Mouse (Mus musculus): ENCODE data around the gene Rab8a. TPM values are rescaled to one million over a fixed set of nuclear protein-coding genes. Genes with fewer than 3 reads are reported as not detected.

The Rab8a gene
- total and polyA plus RNA-seq, 2 experiments from 2014 or later, result 33.9 to 50.8 TPM

DNA sequence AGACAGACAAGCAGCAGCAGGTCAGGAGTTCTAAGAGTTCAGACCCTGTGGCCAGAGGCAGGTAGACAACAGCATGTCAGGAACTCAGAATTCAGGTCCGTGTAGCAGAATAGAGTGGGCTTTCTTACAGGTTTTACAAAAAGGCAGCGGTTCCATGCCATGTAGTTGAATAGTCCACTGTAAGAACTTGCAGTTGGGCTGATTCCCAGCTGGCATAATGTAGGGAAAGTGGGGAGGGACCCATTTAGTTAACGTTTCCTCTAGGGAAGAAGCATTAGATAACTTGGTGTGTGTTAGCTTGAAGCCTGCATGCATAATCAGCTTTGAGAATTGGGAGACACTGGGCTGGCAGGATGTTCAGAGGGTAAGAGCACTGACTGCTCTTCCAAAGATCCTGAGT, 2.3 kb upstream of the Rab8a start:
- Histone ChIP-seq H3K27me3 (ENCODE audit: control insufficient read depth, insufficient read depth, low read length) (no peaks in the 10 kb centered on the region), H3K4me3 (ENCODE audit: low read depth, low read length) (no peak overlapping the region), H3K4me1 (ENCODE audit: control insufficient read depth, insufficient read depth) (peaks cover 16% of the 10 kb centered on the region), H3K9me3 (replicated peaks; ENCODE audit: control insufficient read depth, low read length) (no peaks in the 10 kb centered on the region), H3K4me2 (ENCODE audit: low read depth, low read length) (no peak overlapping the region), H3K9ac (replicated peaks; ENCODE audit: low read depth, low read length) (no peak overlapping the region), H3K27ac (ENCODE audit: low read depth) (no peak overlapping the region), H3K36me3 (replicated peaks; ENCODE audit: control insufficient read depth, insufficient read depth, low read length) (peaks cover 10% of the 10 kb centered on the region; the same call in 1 of the 2 replicates)
- DNase-seq (ENCODE audit: low spot score), result no peak
- 70% methylated on average over 3 of the region's 3 CpGs for WGBS
- no peak for TF ChIP-seq EP300 (IDR thresholded peaks at IDR 0.05; ENCODE audit: low read depth)
- TF ChIP-seq CTCF (IDR thresholded peaks at IDR 0.05; ENCODE audit: low read depth), result no peak
- ATAC-seq (ENCODE audit: insufficient read depth, low read depth), result no peak

DNA sequence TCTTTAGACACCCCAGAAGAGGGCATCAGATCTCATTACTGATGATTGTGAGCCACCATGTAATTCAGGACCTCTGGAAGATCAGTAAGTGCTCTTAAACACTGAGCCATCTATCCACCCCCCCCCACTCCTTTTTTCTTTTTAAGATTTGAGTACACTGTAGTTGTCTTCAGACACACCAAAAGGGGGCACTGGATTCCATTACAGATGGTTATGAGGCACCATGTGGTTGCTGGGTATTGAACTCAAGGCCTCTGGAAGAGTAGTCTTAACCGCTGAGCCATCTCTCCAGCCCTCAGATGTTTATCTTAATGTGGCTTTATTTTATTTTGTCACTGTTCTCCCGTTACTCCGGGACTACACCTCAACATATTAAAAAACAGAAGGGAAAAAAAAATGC, 993 bp upstream of the Rab8a start:
- TF ChIP-seq EP300 (IDR thresholded peaks at IDR 0.05; ENCODE audit: low read depth), result no peak
- no peak for TF ChIP-seq CTCF (IDR thresholded peaks at IDR 0.05; ENCODE audit: low read depth)
- peak overlapping the region; percentile 58 for H3K4me2 ChIP-seq (ENCODE audit: low read depth, low read length)
- H3K9ac ChIP-seq (replicated peaks; ENCODE audit: low read depth, low read length), result no peak overlapping the region
- H3K27me3 ChIP-seq (ENCODE audit: control insufficient read depth, insufficient read depth, low read length), result no peaks in the 10 kb centered on the region
- peak overlapping the region; percentile 33; the same call in 1 of the 2 replicates for H3K4me3 ChIP-seq (ENCODE audit: low read depth, low read length)
- no peaks in the 10 kb centered on the region for H3K9me3 ChIP-seq (replicated peaks; ENCODE audit: control insufficient read depth, low read length)
- no peak for DNase-seq (ENCODE audit: low spot score)
- H3K27ac ChIP-seq (ENCODE audit: low read depth), result no peak overlapping the region
- 61% methylated on average over 3 of the region's 3 CpGs for WGBS
- no peaks in the 10 kb centered on the region for H3K36me3 ChIP-seq (replicated peaks; ENCODE audit: control insufficient read depth, insufficient read depth, low read length)
- H3K4me1 ChIP-seq (ENCODE audit: control insufficient read depth, insufficient read depth), result peaks cover 16% of the 10 kb centered on the region
- ATAC-seq (ENCODE audit: insufficient read depth, low read depth), result no peak

DNA sequence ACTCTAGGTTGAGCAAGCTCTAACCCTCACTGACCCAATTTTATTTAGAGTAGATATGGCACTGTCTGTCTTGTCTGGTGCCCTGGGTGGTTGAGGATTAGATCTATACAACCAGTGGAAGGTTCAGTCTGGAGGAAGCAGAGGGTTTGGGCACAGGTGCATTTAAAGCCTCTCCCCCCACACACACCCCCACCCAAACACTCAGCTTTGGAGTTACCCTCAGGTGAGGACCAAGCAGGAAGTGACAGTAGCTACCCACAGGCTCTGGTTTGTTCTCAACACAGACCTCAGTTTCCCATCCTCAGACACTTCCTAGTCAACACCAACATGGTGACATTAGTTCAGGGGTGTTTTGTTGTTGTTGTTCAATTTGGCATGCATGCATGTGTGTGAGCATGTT, 1.8 kb downstream of the Rab8a start:
- TF ChIP-seq EP300 (IDR thresholded peaks at IDR 0.05; ENCODE audit: low read depth), result no peak
- TF ChIP-seq CTCF (IDR thresholded peaks at IDR 0.05; ENCODE audit: low read depth), result no peak
- Histone ChIP-seq H3K9me3 (replicated peaks; ENCODE audit: control insufficient read depth, low read length) (no peaks in the 10 kb centered on the region), H3K27ac (ENCODE audit: low read depth) (no peak overlapping the region), H3K4me3 (ENCODE audit: low read depth, low read length) (no peak overlapping the region), H3K27me3 (ENCODE audit: control insufficient read depth, insufficient read depth, low read length) (no peaks in the 10 kb centered on the region), H3K4me1 (ENCODE audit: control insufficient read depth, insufficient read depth) (peaks cover 23% of the 10 kb centered on the region), H3K4me2 (ENCODE audit: low read depth, low read length) (no peak overlapping the region), H3K36me3 (replicated peaks; ENCODE audit: control insufficient read depth, insufficient read depth, low read length) (peaks cover 9% of the 10 kb centered on the region; the same call in 1 of the 2 replicates), H3K9ac (replicated peaks; ENCODE audit: low read depth, low read length) (no peak overlapping the region)
- ATAC-seq (ENCODE audit: insufficient read depth, low read depth) (no peak), DNase-seq (ENCODE audit: low spot score) (no peak)

DNA sequence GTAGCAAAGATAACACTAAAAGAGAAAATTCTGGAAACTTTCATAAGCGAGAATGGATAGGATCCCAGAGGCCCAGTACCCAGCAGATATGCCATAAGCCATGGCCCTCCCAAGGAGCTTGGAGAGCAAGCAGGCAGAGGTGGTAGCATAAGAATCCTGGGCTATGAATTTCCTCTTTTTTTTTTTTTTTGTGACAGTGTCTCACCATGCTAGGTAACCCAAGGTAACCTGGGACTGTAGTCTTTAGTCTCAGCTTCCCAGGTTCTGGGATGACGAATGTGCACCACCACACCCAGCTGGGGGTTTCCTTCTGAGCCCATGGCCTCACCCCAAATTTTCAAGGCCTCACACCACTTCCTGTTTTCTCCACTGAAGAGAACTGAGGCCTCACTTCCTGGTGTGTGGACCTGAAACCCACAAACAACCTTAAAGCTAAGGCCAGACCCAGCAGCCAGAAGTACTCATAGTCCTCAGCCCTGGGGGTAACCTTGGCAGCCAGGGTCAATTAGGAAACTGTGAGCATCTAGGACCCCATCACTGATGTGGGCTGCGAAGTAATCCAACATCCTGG, 8.2 kb downstream of the Rab8a start:
- H3K4me1 ChIP-seq (ENCODE audit: control insufficient read depth, insufficient read depth), result peaks cover 6% of the 10 kb centered on the region; the same call in 1 of the 2 replicates
- H3K27me3 ChIP-seq (ENCODE audit: control insufficient read depth, insufficient read depth, low read length), result no peaks in the 10 kb centered on the region
- ATAC-seq (ENCODE audit: insufficient read depth, low read depth) (no peak), DNase-seq (ENCODE audit: low spot score) (no peak)
- peaks cover 72% of the 10 kb centered on the region for H3K36me3 ChIP-seq (replicated peaks; ENCODE audit: control insufficient read depth, insufficient read depth, low read length)
- H3K4me3 ChIP-seq (ENCODE audit: low read depth, low read length), result no peak overlapping the region
- no peak overlapping the region for H3K9ac ChIP-seq (replicated peaks; ENCODE audit: low read depth, low read length)
- no peak overlapping the region for H3K27ac ChIP-seq (ENCODE audit: low read depth)
- 84% methylated on average over 3 of the region's 3 CpGs for WGBS
- TF ChIP-seq EP300 (IDR thresholded peaks at IDR 0.05; ENCODE audit: low read depth) (no peak), CTCF (IDR thresholded peaks at IDR 0.05; ENCODE audit: low read depth) (no peak)
- H3K4me2 ChIP-seq (ENCODE audit: low read depth, low read length), result no peak overlapping the region
- H3K9me3 ChIP-seq (replicated peaks; ENCODE audit: control insufficient read depth, low read length), result no peaks in the 10 kb centered on the region

DNA sequence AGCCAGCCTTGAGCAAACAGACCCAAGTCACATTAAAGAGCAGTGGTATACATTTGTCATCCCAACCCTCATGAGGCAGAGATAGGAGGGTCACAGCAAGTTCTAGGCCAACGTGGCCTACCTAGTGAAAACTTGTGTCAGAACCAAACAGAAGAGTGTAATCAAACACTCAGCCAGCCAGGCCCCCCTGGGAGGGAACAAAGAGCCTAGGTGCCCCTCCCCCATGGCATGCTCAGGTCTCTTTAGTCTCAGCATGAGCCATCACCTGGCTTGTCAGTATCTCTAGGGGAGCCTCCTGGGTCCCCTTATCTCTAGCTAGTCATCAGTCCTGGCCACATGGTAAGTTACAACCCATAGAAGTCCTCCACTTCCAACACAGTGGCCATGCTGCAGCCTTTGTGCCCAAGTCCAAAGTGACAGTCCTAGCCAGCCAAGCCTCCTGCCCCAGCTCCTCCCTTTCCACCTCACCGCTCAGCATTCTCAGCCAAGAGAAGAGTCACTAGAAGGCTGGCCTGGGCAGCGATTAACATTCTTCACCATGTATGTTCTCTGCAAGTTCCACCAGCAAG, 8.8 kb downstream of the Rab8a start:
- no peak overlapping the region for H3K4me2 ChIP-seq (ENCODE audit: low read depth, low read length)
- no peak overlapping the region for H3K27ac ChIP-seq (ENCODE audit: low read depth)
- H3K4me1 ChIP-seq (ENCODE audit: control insufficient read depth, insufficient read depth), result peaks cover 6% of the 10 kb centered on the region; the same call in 1 of the 2 replicates
- TF ChIP-seq CTCF (IDR thresholded peaks at IDR 0.05; ENCODE audit: low read depth) (no peak), EP300 (IDR thresholded peaks at IDR 0.05; ENCODE audit: low read depth) (no peak)
- H3K9ac ChIP-seq (replicated peaks; ENCODE audit: low read depth, low read length), result no peak overlapping the region
- no peak overlapping the region for H3K4me3 ChIP-seq (ENCODE audit: low read depth, low read length)
- peaks cover 78% of the 10 kb centered on the region for H3K36me3 ChIP-seq (replicated peaks; ENCODE audit: control insufficient read depth, insufficient read depth, low read length)
- WGBS, result 76% methylated on average over 3 of the region's 3 CpGs
- DNase-seq (ENCODE audit: low spot score) (no peak), ATAC-seq (ENCODE audit: insufficient read depth, low read depth) (no peak)
- no peaks in the 10 kb centered on the region for H3K27me3 ChIP-seq (ENCODE audit: control insufficient read depth, insufficient read depth, low read length)
- no peaks in the 10 kb centered on the region for H3K9me3 ChIP-seq (replicated peaks; ENCODE audit: control insufficient read depth, low read length)

All from heart, postnatal 0 days (tissue).